In the genomic region with DNA sequence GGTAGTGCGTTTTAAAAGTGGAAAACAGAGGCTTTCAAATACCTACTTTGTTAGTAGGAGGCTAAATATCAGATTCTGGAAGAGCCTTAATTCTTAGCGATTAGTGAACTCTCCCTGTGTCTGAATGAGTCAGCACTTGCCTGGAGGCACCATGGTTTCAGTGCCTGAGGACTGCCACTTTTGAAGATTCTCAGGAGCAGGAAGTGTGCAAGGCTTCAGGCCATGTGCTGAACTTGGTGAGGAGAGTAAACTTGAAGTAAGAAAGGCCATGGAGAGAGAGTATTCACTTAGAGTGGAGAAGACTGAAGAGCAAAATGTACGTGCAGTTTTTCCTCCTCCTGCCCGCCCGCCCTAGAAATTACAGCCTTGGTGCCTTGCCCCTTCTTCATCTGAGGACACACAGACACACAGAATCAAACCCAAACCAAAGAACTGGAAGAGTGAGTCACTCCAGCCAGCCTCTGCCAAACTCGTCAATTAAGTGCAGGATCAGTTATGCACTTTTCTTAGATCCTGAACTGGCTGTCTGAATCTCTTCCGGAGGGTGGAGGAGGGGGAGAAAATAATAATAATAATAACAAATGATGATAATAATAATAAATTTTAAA, we compare ENCODE assay signal across 16 mouse cellular contexts.
A peak's percentile ranks its signal among the peaks of the same experiment; 100 is the strongest.
DNase-seq lines count a peak whose midpoint lies in the region; ATAC-seq and TF ChIP-seq lines count a peak whose summit lies in the region.
"Had no signal": no experiment of that assay in that cellular context is flagged by ENCODE, and none has a peak within 500 bp of the region (broad histone marks: within the 10 kb centered on the region; RNA-seq: fewer than 3 reads in every experiment).

No protein-coding gene starts in this region.

- no peak for TF ChIP-seq EP300 in heart, adult 2 months (IDR thresholded peaks at IDR 0.05; ENCODE audit: insufficient read depth, low read depth, low read length)

- H3K79me2 ChIP-seq in heart, adult 2 months (replicated peaks; ENCODE audit: control insufficient read depth, insufficient read depth, low read length): no peaks in the 10 kb centered on the region
- H3K79me2 ChIP-seq in C2C12 (ENCODE audit: control insufficient read depth, insufficient read depth): no peaks in the 10 kb centered on the region

- peak in 1 of 2 experiments; percentile 6 for DNase-seq in heart, adult 2 months
- DNase-seq in heart, embryonic 10.5 days (ENCODE audit: low spot score): no peak
- DNase-seq in brain, adult 2 months (ENCODE audit: low read depth, low spot score): peak; percentile 65
- no peak for DNase-seq in lung, adult 2 months
- DNase-seq: cerebellum, adult 9-11 months; gastrocnemius, postnatal 14 days; kidney, adult 18-20 months; thymus, postnatal 25 days had no signal

- no peak for TF ChIP-seq CTCF in heart, adult 2 months (IDR thresholded peaks at IDR 0.05)
- TF ChIP-seq CTCF in C2C12 (IDR thresholded peaks at IDR 0.05; ENCODE audit: control insufficient read depth, insufficient read depth, insufficient read length): no peak
- no peak for TF ChIP-seq CTCF in lung, adult 2 months (IDR thresholded peaks at IDR 0.05; ENCODE audit: insufficient read depth, low read length)

- no peaks in the 10 kb centered on the region for H3K79me3 ChIP-seq in C2C12 (ENCODE audit: low read depth)

- no peaks in the 10 kb centered on the region for H3K27me3 ChIP-seq in heart, adult 2 months (ENCODE audit: control insufficient read depth, insufficient read depth, low read length)
- H3K27me3 ChIP-seq in heart, embryonic 10.5 days (ENCODE audit: insufficient read depth, poor library complexity, severe bottlenecking): no peaks in the 10 kb centered on the region
- no peaks in the 10 kb centered on the region for H3K27me3 ChIP-seq in C2C12 (ENCODE audit: control insufficient read depth, insufficient read depth, insufficient read length)
- H3K27me3 ChIP-seq: embryonic facial prominence, embryonic 12.5 days; neural tube, embryonic 15.5 days had no signal

- TF ChIP-seq POLR2A in heart, adult 2 months (IDR thresholded peaks at IDR 0.05; ENCODE audit: insufficient read depth, low read depth, low read length): no peak
- TF ChIP-seq POLR2A in lung, adult 2 months (IDR thresholded peaks at IDR 0.05; ENCODE audit: borderline replicate concordance, extremely low read depth, low read depth, low read length): no peak

- H3K4me3 ChIP-seq in heart, adult 2 months: no peak overlapping the region
- no peak overlapping the region for H3K4me3 ChIP-seq in heart, embryonic 10.5 days
- no peak overlapping the region for H3K4me3 ChIP-seq in C2C12 (ENCODE audit: insufficient read depth, poor library complexity, severe bottlenecking)
- H3K4me3 ChIP-seq in lung, adult 2 months (replicated peaks; ENCODE audit: extremely low read depth, low read depth, low read length): no peak overlapping the region
- H3K4me3 ChIP-seq: embryonic facial prominence, embryonic 12.5 days; neural tube, embryonic 15.5 days had no signal

- intact Hi-C loops in heart, adult 2 months (cut with DNase I): loop anchor here (5.0 to 10.0 kb wide), 3 partner anchors 35 to 1157 kb away; no protein-coding TSS in a partner anchor

- peaks cover 17% of the 10 kb centered on the region for H3K36me3 ChIP-seq in heart, adult 2 months (ENCODE audit: control insufficient read depth, insufficient read depth, low read length)
- peaks cover 8% of the 10 kb centered on the region; the same call in 1 of the 2 replicates for H3K36me3 ChIP-seq in heart, embryonic 10.5 days
- H3K36me3 ChIP-seq in C2C12 (ENCODE audit: control insufficient read depth, insufficient read depth): no peaks in the 10 kb centered on the region
- H3K36me3 ChIP-seq: embryonic facial prominence, embryonic 12.5 days; neural tube, embryonic 15.5 days had no signal

- 0 out of 2 replicates have a peak, but pooled peaks have one; percentile 24 for ATAC-seq in megakaryocyte progenitor cell, adult 5-6 weeks (replicated peaks; ENCODE audit: poor library complexity)
- ATAC-seq in megakaryocyte-erythroid progenitor cell, adult 5-6 weeks (replicated peaks; ENCODE audit: low FRiP score, low TSS enrichment, poor library complexity, severe bottlenecking): no peak
- ATAC-seq: forebrain, embryonic 14.5 days had no signal

- no peak overlapping the region for H3K9ac ChIP-seq in heart, adult 2 months (ENCODE audit: low read depth, low read length)
- H3K9ac ChIP-seq: embryonic facial prominence, embryonic 12.5 days; hindbrain, embryonic 14.5 days; neural tube, embryonic 15.5 days had no signal

- H3ac ChIP-seq in C2C12 (ENCODE audit: control insufficient read depth, insufficient read length, low read depth): no peak overlapping the region

- peak overlapping the region; percentile 49; the same call in 1 of the 2 replicates for H3K27ac ChIP-seq in heart, adult 2 months
- H3K27ac ChIP-seq in heart, embryonic 10.5 days: no peak overlapping the region
- H3K27ac ChIP-seq: embryonic facial prominence, embryonic 12.5 days; hindbrain, embryonic 14.5 days; macrophage; neural tube, embryonic 15.5 days had no signal

- H3K9me3 ChIP-seq in heart, embryonic 10.5 days: no peaks in the 10 kb centered on the region
- H3K9me3 ChIP-seq: embryonic facial prominence, embryonic 12.5 days; neural tube, embryonic 15.5 days had no signal

- 47% methylated on average over 7 of the region's 7 CpGs for WGBS in heart, adult 2 months
- WGBS in heart, embryonic 10.5 days: 73% methylated on average over 7 of the region's 7 CpGs
- 66% methylated on average over 7 of the region's 7 CpGs for WGBS in lung, adult 2 months

- H3K4me1 ChIP-seq in heart, adult 2 months (ENCODE audit: control insufficient read depth, insufficient read depth, low read length): peaks cover 4% of the 10 kb centered on the region
- H3K4me1 ChIP-seq in heart, embryonic 10.5 days: 0 out of 2 replicates have a peak, but pooled peaks cover 5% of the 10 kb centered on the region
- no peaks in the 10 kb centered on the region for H3K4me1 ChIP-seq in lung, adult 2 months (ENCODE audit: control insufficient read depth, insufficient read depth, low read length)
- H3K4me1 ChIP-seq: embryonic facial prominence, embryonic 12.5 days had no signal

TF ChIP-seq in C2C12, 6 proteins besides CTCF, POLR2A, EP300 and RAD21:
- no peak for TF ChIP-seq MYOG (IDR thresholded peaks at IDR 0.05; ENCODE audit: control insufficient read depth, extremely low read depth, insufficient read length)
- TF ChIP-seq MAX (IDR thresholded peaks at IDR 0.05): peak; percentile 59
- TF ChIP-seq FOSL1 (IDR thresholded peaks at IDR 0.05; ENCODE audit: insufficient read depth, low read length, poor library complexity, severe bottlenecking): peak; percentile 6
